Mouse (Mus musculus): Measurements from ENCODE around the gene Ahsg.
"Not testable (repeated sequence)": the region's sequence is repeated elsewhere in the genome, so short reads cannot be mapped to it uniquely, and the experiment has no call there.

Gene Ahsg

DNA sequence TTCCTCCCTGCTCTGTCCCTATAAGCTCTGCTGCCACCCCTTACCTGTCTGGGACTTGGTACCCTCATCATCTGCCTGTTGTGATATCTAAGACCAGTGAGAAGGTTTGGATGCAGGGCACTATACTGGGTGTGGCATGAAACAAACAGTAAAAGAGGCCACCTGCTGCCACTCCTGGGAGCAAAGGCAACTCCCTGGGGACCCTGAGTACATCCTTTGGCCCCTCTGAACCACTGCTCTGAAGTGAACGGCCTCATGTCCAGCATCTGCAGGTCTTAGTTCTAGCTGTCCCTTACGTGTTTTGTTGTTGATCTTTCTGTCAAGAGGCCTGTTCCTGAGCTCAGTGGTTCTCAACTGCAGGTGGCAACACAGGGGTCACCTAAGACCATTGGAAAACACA is 47.5 kb downstream of the Ahsg start:
- DNase-seq (ENCODE audit: low read depth in 1 of 2, low spot score in 2 of 2) = no peak

DNA sequence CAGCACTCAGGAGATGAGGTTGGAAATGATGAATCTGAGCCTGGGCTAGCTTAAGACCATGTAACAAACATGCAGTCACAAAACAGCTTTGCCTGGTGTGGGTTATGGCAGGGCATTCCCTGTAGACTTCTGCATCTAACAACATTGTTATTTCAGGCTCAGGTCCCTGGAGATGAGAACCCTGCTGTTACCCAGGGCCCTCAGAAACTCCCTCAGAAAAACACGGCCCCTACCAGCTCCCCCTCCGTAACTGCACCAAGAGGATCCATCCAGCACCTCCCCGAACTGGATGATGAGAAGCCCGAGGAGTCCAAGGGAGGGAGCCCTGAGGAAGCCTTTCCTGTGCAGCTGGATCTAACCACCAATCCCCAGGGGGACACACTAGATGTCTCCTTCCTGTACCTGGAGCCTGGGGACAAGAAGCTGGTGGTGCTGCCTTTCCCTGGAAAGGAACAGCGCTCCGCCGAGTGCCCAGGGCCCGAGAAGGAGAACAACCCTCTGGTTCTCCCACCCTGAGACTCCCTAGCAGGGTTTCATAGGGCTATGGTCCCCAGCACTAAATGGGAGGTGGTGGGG is 48.1 kb downstream of the Ahsg start:
- no peak for DNase-seq (ENCODE audit: low read depth in 1 of 2, low spot score in 2 of 2)

DNA sequence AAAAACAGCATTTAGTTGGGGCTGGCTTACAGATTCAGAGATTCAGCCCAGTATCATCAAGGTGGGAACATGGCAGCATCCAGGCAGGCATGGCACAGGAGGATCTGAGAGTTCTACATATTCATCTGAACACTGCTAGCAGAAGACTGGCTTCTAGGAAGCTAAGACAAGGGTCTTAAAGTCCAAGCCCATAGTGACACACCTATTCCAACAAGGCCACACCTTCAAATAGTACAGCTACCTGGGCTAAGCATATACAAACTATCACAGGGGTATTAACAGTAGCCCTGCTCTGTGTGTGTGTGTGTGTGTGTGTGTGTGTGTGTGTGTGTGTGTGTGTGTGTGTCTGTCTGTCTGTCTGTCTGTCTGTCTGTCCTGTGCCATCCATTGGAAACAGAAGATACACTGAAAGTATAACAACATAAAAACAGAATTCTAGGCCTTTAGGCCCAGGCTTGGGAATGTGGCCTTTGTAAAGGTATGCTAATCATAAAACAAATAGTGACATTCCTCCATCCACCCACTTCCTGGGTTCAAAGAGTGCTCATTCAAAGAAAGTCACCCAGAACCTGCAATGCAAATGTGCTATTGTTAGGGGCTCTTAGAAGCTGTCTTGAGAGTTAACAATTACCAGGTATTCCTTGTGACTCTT is 50.9 kb downstream of the Ahsg start:
- DNase-seq (ENCODE audit: low read depth in 1 of 2, low spot score in 2 of 2) = not testable (repeated sequence)

DNA sequence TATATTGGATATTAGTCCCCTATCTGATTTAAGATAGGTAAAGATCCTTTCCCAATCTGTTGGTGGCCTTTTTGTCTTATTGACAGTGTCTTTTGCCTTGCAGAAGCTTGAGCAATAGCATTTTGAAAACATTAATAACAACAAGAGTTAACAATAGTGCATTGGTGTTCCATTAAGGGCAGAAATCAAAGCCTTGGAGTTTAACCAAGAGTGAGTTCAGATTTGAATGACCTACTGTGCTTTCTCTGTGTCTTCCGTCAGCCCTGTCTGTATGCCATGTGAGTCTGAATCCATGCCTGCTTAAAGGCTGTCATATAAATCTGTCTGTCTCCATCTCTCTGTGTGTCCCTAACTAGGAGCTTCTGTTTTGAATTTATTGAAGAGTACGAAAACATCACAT is 56.3 kb downstream of the Ahsg start:
- no peak for DNase-seq (ENCODE audit: low read depth in 1 of 2, low spot score in 2 of 2)
